Mouse (Mus musculus) lung, postnatal 0 days (tissue): ENCODE data around the gene Msi2.

ENCODE experiments used
- CTCF ChIP-seq: IDR thresholded peaks from 2 replicates; pipeline ENCODE4 v1.5.1; 2016; ENCODE audit warnings: antibody characterized with exemption, mild to moderate bottlenecking
- EP300 ChIP-seq: IDR thresholded peaks from 2 replicates; pipeline ENCODE4 v1.6.1; 2016; ENCODE audit warnings: antibody characterized with exemption, mild to moderate bottlenecking, control low read depth

DNA sequence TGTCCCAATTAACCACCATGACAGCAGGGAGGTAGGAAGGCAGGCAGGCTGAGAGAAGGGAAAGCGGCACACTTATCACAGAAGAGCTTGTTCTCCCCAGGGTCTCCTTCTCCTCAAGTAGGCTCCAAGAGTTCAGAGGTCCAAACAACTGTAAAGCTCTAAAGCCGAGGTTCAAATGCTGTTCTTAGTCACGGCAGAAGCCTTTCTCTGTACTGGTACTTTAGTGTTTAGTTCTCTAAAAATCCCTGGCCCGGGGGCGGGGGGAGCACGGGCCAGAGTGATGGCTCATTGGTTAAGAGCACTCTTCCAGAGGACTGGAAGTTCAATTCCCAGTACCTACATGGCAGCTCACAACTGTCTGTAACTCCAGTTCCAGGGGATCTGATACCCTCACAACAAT, 165.9 kb downstream of the Msi2 start:
- TF ChIP-seq CTCF = no peak
- no peak for TF ChIP-seq EP300
